Mouse (Mus musculus) CH12.LX (cell line): ENCODE data around the gene Kri1. TPM values are rescaled to one million over a fixed set of nuclear protein-coding genes. Genes with fewer than 3 reads are reported as not detected.

Source experiments
- DNase-seq: peaks from one replicate; pipeline ENCODE4 v3.0.0-alpha.2; 2013; ENCODE audit errors: extremely low read depth
- H3K27ac ChIP-seq: 2 replicates; pipeline ENCODE4 v1.5.1; 2012; ENCODE audit warnings: low read depth, mild to moderate bottlenecking, control low read depth, moderate library complexity; ENCODE audit not compliant: insufficient read depth
- H3K27me3 ChIP-seq: replicated peaks from 2 replicates; pipeline ENCODE3; 2012; ENCODE audit warnings: inconsistent platforms
- H3K36me3 ChIP-seq, 2 experiments: replicated peaks in 1 of 2; 2 replicates each; pipeline versions ENCODE3 to v1.6.1; 2012; ENCODE audit warnings: inconsistent platforms in 1 of 2, low read length in 1 of 2, mild to moderate bottlenecking in 1 of 2, mixed read lengths in 1 of 2, moderate library complexity in 1 of 2; ENCODE audit not compliant: control insufficient read depth in 1 of 2, insufficient read depth in 1 of 2
- H3K4me1 ChIP-seq, 2 experiments: 2 replicates each; pipeline ENCODE4 v1.6.1; 2012; ENCODE audit warnings: inconsistent platforms in 1 of 2, moderate library complexity in 1 of 2; ENCODE audit not compliant: insufficient read depth in 2 of 2, control insufficient read depth in 1 of 2
- H3K4me2 ChIP-seq: 2 replicates; pipeline ENCODE4 v1.6.1; 2012; ENCODE audit warnings: low read depth, mild to moderate bottlenecking, control low read depth; ENCODE audit not compliant: poor library complexity, insufficient read depth, severe bottlenecking
- H3K4me3 ChIP-seq, 3 experiments: fragments of 150-350 bp in 1 of 3; sonication (generic) in 1 of 3; replicated peaks in 1 of 3; 2 replicates each; pipeline versions ENCODE3 to v1.5.1; 2011 to 2012; ENCODE audit warnings: low read depth in 2 of 3, low read length in 2 of 3, mild to moderate bottlenecking in 2 of 3, moderate library complexity in 2 of 3, control low read depth in 1 of 3, improper control_type of control experiment in 1 of 3, inconsistent platforms in 1 of 3, mixed read lengths in 1 of 3; ENCODE audit not compliant: poor library complexity in 1 of 3
- H3K79me2 ChIP-seq: replicated peaks from 2 replicates; pipeline ENCODE4 v1.6.1; 2012; ENCODE audit warnings: mild to moderate bottlenecking, moderate library complexity; ENCODE audit not compliant: control insufficient read depth, poor library complexity, insufficient read depth, severe bottlenecking; ENCODE audit errors: extremely low read depth
- H3K9ac ChIP-seq: 2 replicates; pipeline ENCODE4 v1.6.1; 2012; ENCODE audit warnings: low read depth, mild to moderate bottlenecking, control low read depth, moderate library complexity; ENCODE audit not compliant: insufficient read depth
- H3K9me3 ChIP-seq: replicated peaks from 2 replicates; pipeline ENCODE3; 2012; ENCODE audit warnings: low read length, inconsistent platforms, mixed read lengths
- BHLHE40 ChIP-seq: IDR thresholded peaks from 2 replicates; pipeline ENCODE4 v1.6.1; 2011; ENCODE audit warnings: mild to moderate bottlenecking, low read depth, low read length, improper control_type of control experiment
- CHD1 ChIP-seq: IDR thresholded peaks from 2 replicates; pipeline ENCODE4 v1.6.1; 2012; ENCODE audit warnings: low read depth, low read length, improper control_type of control experiment, inconsistent platforms
- CHD2 ChIP-seq: IDR thresholded peaks from 2 replicates; pipeline ENCODE4 v1.6.1; 2011; ENCODE audit warnings: low read length, improper control_type of control experiment
- CTCF ChIP-seq, 2 experiments: IDR thresholded peaks in 1 of 2; conservative IDR thresholded peaks in 1 of 2; 2 replicates each; pipeline ENCODE4 v1.5.1; 2011 to 2012; ENCODE audit warnings: low read depth in 2 of 2, low read length in 2 of 2, improper control_type of control experiment in 1 of 2, inconsistent platforms in 1 of 2, mild to moderate bottlenecking in 1 of 2, moderate library complexity in 1 of 2
- ETS1 ChIP-seq: conservative IDR thresholded peaks from 2 replicates; pipeline ENCODE4 v1.6.1; 2012; ENCODE audit warnings: low read depth, mild to moderate bottlenecking, inconsistent platforms, low read length, improper control_type of control experiment, moderate library complexity
- HCFC1 ChIP-seq: IDR thresholded peaks from 2 replicates; pipeline ENCODE4 v1.6.1; 2012; ENCODE audit warnings: low read depth, mild to moderate bottlenecking, inconsistent platforms, low read length, improper control_type of control experiment
- IRF4 ChIP-seq: IDR thresholded peaks from 2 replicates; pipeline ENCODE4 v1.6.1; 2014; ENCODE audit warnings: low read depth, mild to moderate bottlenecking, inconsistent platforms, low read length, improper control_type of control experiment
- JUND ChIP-seq: conservative IDR thresholded peaks from 2 replicates; pipeline ENCODE4 v1.6.1; 2011; ENCODE audit warnings: low read depth, low read length, improper control_type of control experiment
- MAX ChIP-seq: IDR thresholded peaks from 2 replicates; pipeline ENCODE4 v1.6.1; 2011; ENCODE audit warnings: low read length, improper control_type of control experiment
- NELFE ChIP-seq: IDR thresholded peaks from 2 replicates; pipeline ENCODE4 v1.6.1; 2011; ENCODE audit warnings: low read depth, low read length, improper control_type of control experiment
- PAX5 ChIP-seq: IDR thresholded peaks from 2 replicates; pipeline ENCODE4 v1.6.1; 2012; ENCODE audit warnings: low read length, inconsistent platforms, mixed read lengths
- POLR2AphosphoS2 ChIP-seq: IDR thresholded peaks from 2 replicates; pipeline ENCODE4 v1.6.1; 2011; ENCODE audit warnings: low read depth, low read length, improper control_type of control experiment
- RAD21 ChIP-seq: IDR thresholded peaks from 2 replicates; pipeline ENCODE4 v1.6.1; 2011; ENCODE audit warnings: low read depth, mild to moderate bottlenecking, low read length, improper control_type of control experiment, moderate library complexity
- SIN3A ChIP-seq: IDR thresholded peaks from 2 replicates; pipeline ENCODE4 v1.6.1; 2012; ENCODE audit warnings: low read length, improper control_type of control experiment, inconsistent platforms
- TBP ChIP-seq: conservative IDR thresholded peaks from 2 replicates; pipeline ENCODE4 v1.6.1; 2011; ENCODE audit warnings: low read depth, low read length, improper control_type of control experiment
- ZKSCAN1 ChIP-seq: IDR thresholded peaks from 2 replicates; pipeline ENCODE4 v1.6.1; 2012; ENCODE audit warnings: low read depth, inconsistent platforms, low read length, improper control_type of control experiment, borderline replicate concordance
- dilution Hi-C: fragments of 300-500 bp; cut with MboI; formaldehyde crosslinking; loops from 2 replicates; pipeline ENCODE4 v1.14.3; 2020; ENCODE audit warnings: low sequenced_read_pairs; ENCODE audit not compliant: extremely low pct_unique_long_range_greater_than_20kb, extremely low pct_ligation_motif_present
- in situ Hi-C: fragments of 300-500 bp; cut with MboI; formaldehyde crosslinking; loops from 3 replicates; pipeline ENCODE4 v1.14.3; 2019; ENCODE audit warnings: low sequenced_read_pairs, low pct_ligation_motif_present, low pct_unique_long_range_greater_than_20kb, mixed read lengths
- polyA plus RNA-seq: library from polyadenylated mRNA; unstranded; fragments of >175 nt; gene quantifications from 2 replicates; pipeline ENCODE4 v1.2.1, GENCODE M21; 2012; ENCODE audit warnings: low read depth; ENCODE audit not compliant: insufficient read length
- total RNA-seq, 2 experiments: library from RNA; depleted of rRNA; stranded (reverse); fragments of 300-350 nt in 1 of 2; fragments of >200 nt in 1 of 2; gene quantifications; 2 replicates each; pipeline ENCODE4 v1.2.3; 2012 to 2014

The Kri1 gene
- total and polyA plus RNA-seq, 3 experiments = 28.8 to 57.1 (median 55.5) TPM

DNA sequence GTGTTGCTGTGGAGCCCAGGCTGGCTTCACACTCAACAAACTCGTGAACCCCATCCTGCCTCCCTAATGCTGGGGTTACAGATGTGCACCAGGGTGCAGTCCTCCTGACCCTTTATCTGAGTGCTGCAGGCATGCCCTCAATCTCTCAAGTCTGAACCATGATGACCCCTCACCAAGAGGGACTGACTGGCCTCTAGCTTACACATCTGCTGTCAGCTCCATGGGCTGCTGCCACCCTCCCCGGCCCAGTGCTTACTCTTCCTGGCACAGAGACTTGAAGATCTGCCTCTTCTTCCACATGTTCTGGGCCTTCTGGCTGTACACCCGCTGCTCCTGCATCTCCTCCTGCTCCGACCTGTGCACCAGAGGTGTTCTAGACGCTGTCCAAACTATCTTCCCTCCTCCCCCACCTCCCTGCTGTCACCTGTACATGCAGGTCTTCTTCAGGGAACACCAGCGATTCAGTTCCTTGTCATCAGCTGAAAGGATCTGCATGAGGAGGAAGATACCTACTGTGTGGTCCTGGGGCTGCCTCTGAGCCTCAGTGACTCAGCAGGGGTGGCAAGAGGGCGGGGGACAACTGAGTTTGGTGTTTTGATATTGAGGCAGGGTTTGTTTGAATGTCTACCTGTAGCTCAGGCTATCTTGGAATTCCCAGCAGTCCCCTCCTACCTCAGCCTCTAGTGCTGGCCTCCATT is 12.6 kb downstream of the Kri1 start:
- H3K9me3 ChIP-seq = no peaks in the 10 kb centered on the region
- H3K27ac ChIP-seq = no peak overlapping the region
- H3K9ac ChIP-seq = no peak overlapping the region
- no peak for DNase-seq
- no peak overlapping the region for H3K4me2 ChIP-seq
- in situ Hi-C loops = loop anchor here (5.0 kb wide), 1 partner anchor 48 kb away; no protein-coding TSS in a partner anchor
- H3K4me1 ChIP-seq = no peaks in the 10 kb centered on the region
- 0 out of 2 replicates have a peak, but pooled peaks cover 3% of the 10 kb centered on the region for H3K79me2 ChIP-seq
- no peaks in the 10 kb centered on the region for H3K27me3 ChIP-seq
- peaks cover 90 to 99% of the 10 kb centered on the region in 2 experiments for H3K36me3 ChIP-seq
- TF ChIP-seq BHLHE40 (no peak), IRF4 (no peak), ETS1 (no peak), PAX5 (no peak), CHD2 (no peak), ZKSCAN1 (no peak), POLR2AphosphoS2 (no peak), RAD21 (no peak), CTCF (conservative IDR thresholded peaks at IDR 0.05 in 1 of 2, IDR thresholded peaks at IDR 0.05 in 1 of 2; ENCODE audit: low read depth in 2 of 2, low read length in 2 of 2) (no peak), SIN3A (no peak), NELFE (no peak), MAX (no peak), HCFC1 (no peak), TBP (no peak), CHD1 (no peak)
- H3K4me3 ChIP-seq = no peak overlapping the region
- dilution Hi-C loops = no loop called here

DNA sequence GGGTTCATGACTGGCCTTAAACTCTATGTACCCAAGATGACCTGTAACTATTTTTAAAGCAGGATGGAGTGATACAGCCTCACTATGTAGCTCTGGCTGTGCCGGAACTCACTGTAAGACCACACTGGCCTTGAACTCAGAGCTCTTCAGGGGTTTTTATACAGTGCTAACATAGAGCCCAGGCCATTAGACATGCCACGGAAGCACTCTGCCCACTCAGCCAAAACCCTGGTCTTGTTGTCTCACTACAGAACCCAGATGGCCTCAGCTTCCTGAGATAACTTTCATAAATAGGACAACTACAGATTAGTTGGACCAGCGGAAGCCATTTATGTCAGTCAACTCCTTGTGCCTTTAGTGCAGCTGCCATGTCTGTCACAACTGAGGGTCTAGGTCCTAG is 13.4 kb downstream of the Kri1 start:
- no peak for TF ChIP-seq JUND
- 0 out of 2 replicates have a peak, but pooled peaks have one; percentile 5 for TF ChIP-seq POLR2AphosphoS2
- Histone ChIP-seq H3K27me3 (no peaks in the 10 kb centered on the region), H3K4me2 (no peak overlapping the region), H3K4me1 (no peaks in the 10 kb centered on the region), H3K4me3 (no peak overlapping the region), H3K9me3 (no peaks in the 10 kb centered on the region), H3K36me3 (peaks cover 90 to 97% of the 10 kb centered on the region in 2 experiments), H3K79me2 (0 out of 2 replicates have a peak, but pooled peaks cover 3% of the 10 kb centered on the region), H3K9ac (no peak overlapping the region), H3K27ac (no peak overlapping the region)
- no peak for DNase-seq
- in situ Hi-C loops = no loop called here
- dilution Hi-C loops = no loop called here
